Mouse (Mus musculus) hindbrain, embryonic 11.5 days (tissue): ENCODE results near the gene Cdc42ep3. TPM values are rescaled to one million over a fixed set of nuclear protein-coding genes. Genes with fewer than 3 reads are reported as not detected.

Source experiments
- ATAC-seq: fragments of 200-750 bp; cut with Nextera tagmentation; 2 replicates; pipeline ENCODE4 v1.8.0; 2017; ENCODE audit warnings: mild to moderate bottlenecking, moderate TSS enrichment, moderate library complexity; ENCODE audit not compliant: low FRiP score
- DNase-seq: peaks from one replicate; pipeline ENCODE4 v3.0.0-alpha.2; 2015; ENCODE audit warnings: low spot score
- H3K27ac ChIP-seq: fragments of 300-500 bp; sonication (generic); 2 replicates; pipeline ENCODE4 v1.5.1; 2014; ENCODE audit warnings: mild to moderate bottlenecking, low read depth, low read length
- H3K27me3 ChIP-seq: fragments of 300-500 bp; sonication (generic); 2 replicates; pipeline ENCODE4 v1.6.1; 2014; ENCODE audit warnings: mild to moderate bottlenecking, low read length, moderate library complexity, mixed read lengths; ENCODE audit not compliant: control insufficient read depth, insufficient read depth
- H3K36me3 ChIP-seq: fragments of 300-500 bp; sonication (generic); 2 replicates; pipeline ENCODE4 v1.6.1; 2014; ENCODE audit warnings: mild to moderate bottlenecking, low read length, moderate library complexity, mixed read lengths; ENCODE audit not compliant: control insufficient read depth, insufficient read depth
- H3K4me1 ChIP-seq: fragments of 300-500 bp; sonication (generic); replicated peaks from 2 replicates; pipeline ENCODE4 v1.6.1; 2014; ENCODE audit warnings: low read length, mixed read lengths; ENCODE audit not compliant: control insufficient read depth, insufficient read depth
- H3K4me2 ChIP-seq: fragments of 300-500 bp; sonication (generic); replicated peaks from 2 replicates; pipeline ENCODE4 v1.6.1; 2014; ENCODE audit warnings: mild to moderate bottlenecking, low read depth, low read length
- H3K4me3 ChIP-seq: fragments of 300-500 bp; sonication (generic); 2 replicates; pipeline ENCODE4 v1.5.1; 2014; ENCODE audit warnings: low read depth, low read length
- H3K9ac ChIP-seq: fragments of 300-500 bp; sonication (generic); 2 replicates; pipeline ENCODE4 v1.6.1; 2014; ENCODE audit warnings: low read depth, low read length
- H3K9me3 ChIP-seq: fragments of 300-500 bp; sonication (generic); 2 replicates; pipeline ENCODE4 v1.6.1; 2016; ENCODE audit warnings: low read length; ENCODE audit not compliant: control insufficient read depth
- WGBS: fragments of 180-500 bp; shearing (Covaris S2); extraction: QIAGEN DNeasy Blood & Tissue Kit; methylation state at CpG from one replicate; pipeline ENCODE4 v1.1.7; 2014; 5-methylcytosine and 5-hydroxymethylcytosine counted together
- polyA plus RNA-seq: library from polyadenylated mRNA; unstranded; fragments of >200 nt; fragmentation: Nextera tagmentation; extraction: Ambion mirVana; gene quantifications from 2 replicates; pipeline ENCODE4 v1.2.1, GENCODE M21; 2014

Cdc42ep3 gene
- polyA plus RNA-seq, 1 experiment from 2014 or later = 34.1 TPM

DNA sequence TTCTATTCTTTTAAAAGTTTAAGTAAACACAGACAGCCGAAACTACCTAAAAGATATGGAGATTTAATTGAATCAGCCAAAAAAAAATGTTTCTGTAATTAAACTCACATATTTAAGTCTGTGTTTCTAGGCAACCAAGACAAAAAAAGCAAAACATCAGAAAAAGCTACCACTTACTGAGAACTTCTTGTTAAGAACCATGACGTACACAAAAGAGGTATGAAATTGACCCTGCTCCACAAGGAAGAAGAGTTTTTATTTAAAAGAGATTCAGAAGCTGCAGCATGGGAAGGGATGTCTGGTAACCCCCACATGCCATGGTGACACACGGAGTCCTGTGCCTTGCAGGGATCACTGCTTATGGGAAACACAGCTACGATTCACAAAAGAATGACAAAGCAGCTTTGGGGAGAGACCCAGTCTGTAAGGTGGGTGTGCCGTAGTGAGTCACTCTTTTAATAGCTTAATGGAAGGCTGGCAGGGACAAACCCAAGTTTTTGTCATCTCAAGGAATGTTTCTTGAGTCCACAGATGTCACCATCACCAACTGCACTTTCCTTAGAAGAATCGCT is 69.8 kb downstream of the Cdc42ep3 start:
- no peak overlapping the region for H3K4me2 ChIP-seq
- no peak overlapping the region for H3K4me3 ChIP-seq
- H3K9me3 ChIP-seq = no peaks in the 10 kb centered on the region
- no peak overlapping the region for H3K27ac ChIP-seq
- peaks cover 4% of the 10 kb centered on the region; the same call in 1 of the 2 replicates for H3K4me1 ChIP-seq
- 42% methylated on average over 6 of the region's 6 CpGs for WGBS
- H3K27me3 ChIP-seq = no peaks in the 10 kb centered on the region
- ATAC-seq = 0 out of 2 replicates have a peak, but pooled peaks have one; percentile 22
- peak; percentile 11 for DNase-seq
- no peak overlapping the region for H3K9ac ChIP-seq
- no peaks in the 10 kb centered on the region for H3K36me3 ChIP-seq
